Mouse (Mus musculus) forebrain, postnatal 0 days (tissue): Measurements from ENCODE around the gene Spata16. TPM values are rescaled to one million over a fixed set of nuclear protein-coding genes. Genes with fewer than 3 reads are reported as not detected.
A peak's percentile ranks its signal among the peaks of the same experiment; 100 is the strongest.

ENCODE experiments used
- ATAC-seq: fragments of 200-750 bp; cut with Nextera tagmentation; 2 replicates; pipeline ENCODE4 v1.8.0; 2017; ENCODE audit warnings: mild to moderate bottlenecking, moderate library complexity
- DNase-seq: peaks from one replicate; pipeline ENCODE4 v3.0.0-alpha.2; 2015
- H3K27ac ChIP-seq: fragments of 300-500 bp; sonication (generic); 2 replicates; pipeline ENCODE4 v1.5.1; 2014; ENCODE audit warnings: low read depth, mild to moderate bottlenecking, antibody characterized with exemption, low read length, moderate library complexity, mixed read lengths
- H3K27me3 ChIP-seq: fragments of 300-500 bp; sonication (generic); 2 replicates; pipeline ENCODE4 v1.6.1; 2014; ENCODE audit warnings: mild to moderate bottlenecking, low read length, mixed read lengths; ENCODE audit not compliant: insufficient read depth
- H3K36me3 ChIP-seq: fragments of 300-500 bp; sonication (generic); 2 replicates; pipeline ENCODE4 v1.6.1; 2014; ENCODE audit warnings: mild to moderate bottlenecking, moderate library complexity; ENCODE audit not compliant: insufficient read depth
- H3K4me1 ChIP-seq: fragments of 300-500 bp; sonication (generic); 2 replicates; pipeline ENCODE4 v1.6.1; 2014; ENCODE audit warnings: antibody characterized with exemption; ENCODE audit not compliant: insufficient read depth
- H3K4me2 ChIP-seq: fragments of 300-500 bp; sonication (generic); 2 replicates; pipeline ENCODE4 v1.6.1; 2014; ENCODE audit warnings: low read depth, mild to moderate bottlenecking, moderate library complexity
- H3K4me3 ChIP-seq: fragments of 300-500 bp; sonication (generic); 2 replicates; pipeline ENCODE4 v1.5.1; 2014; ENCODE audit warnings: low read depth, low read length, mixed read lengths
- H3K9ac ChIP-seq: fragments of 300-500 bp; sonication (generic); 2 replicates; pipeline ENCODE4 v1.6.1; 2014; ENCODE audit warnings: mild to moderate bottlenecking
- H3K9me3 ChIP-seq: fragments of 300-500 bp; sonication (generic); 2 replicates; pipeline ENCODE4 v1.6.1; 2016; ENCODE audit warnings: low read length
- CTCF ChIP-seq: sonication (generic); IDR thresholded peaks from 2 replicates; pipeline ENCODE4 v1.5.1; 2016; ENCODE audit warnings: antibody characterized with exemption, control low read depth, low read depth
- WGBS: fragments of 180-500 bp; shearing (Covaris S2); extraction: QIAGEN DNeasy Blood & Tissue Kit; methylation state at CpG from one replicate; pipeline ENCODE4 v1.1.7; 2014; 5-methylcytosine and 5-hydroxymethylcytosine counted together
- polyA plus RNA-seq: library from polyadenylated mRNA; unstranded; fragments of >200 nt; fragmentation: Nextera tagmentation; extraction: Ambion mirVana; gene quantifications from 2 replicates; pipeline ENCODE4 v1.2.1, GENCODE M21; 2015
- total RNA-seq: library from RNA; depleted of rRNA; stranded (reverse); fragments of >200 nt; gene quantifications from 2 replicates; pipeline ENCODE4 v1.2.3, GENCODE M21; 2014; rRNA removed

The Spata16 gene
- total RNA-seq (0.08 TPM in 1 of 2 replicates, not detected in the other), polyA plus RNA-seq (not detected in 2 replicates)

DNA sequence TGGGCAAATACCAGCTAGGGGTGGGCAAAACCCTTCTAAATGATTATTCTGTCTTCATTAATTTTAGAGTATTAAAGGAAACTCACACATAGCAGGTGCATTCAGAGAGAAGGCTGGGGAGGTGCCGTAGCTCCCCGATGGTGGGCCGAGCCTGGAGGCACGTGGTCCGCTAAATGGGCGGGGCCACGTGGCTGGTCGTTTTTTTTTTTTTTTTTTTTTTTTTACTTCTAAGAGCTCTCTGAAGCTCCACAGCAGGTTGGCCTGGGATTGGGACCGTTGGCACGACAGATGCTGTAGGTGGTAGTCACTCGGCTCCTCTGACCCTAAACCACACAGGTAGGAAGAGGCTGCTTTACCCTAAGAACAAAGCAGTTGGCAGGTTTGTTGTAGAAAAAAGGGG is at the start of gene Spata16:
TSS of gene Spata16 (plus strand) at position 219 of the 400 bp plus-strand sequence.
- no peak for ATAC-seq
- H3K4me2 ChIP-seq, result no peak within 1 kb of the TSS
- no peak for TF ChIP-seq CTCF
- no peaks in the 10 kb centered on the region for H3K27me3 ChIP-seq
- WGBS, result 87% methylated on average over 11 of the region's 11 CpGs
- no peak for DNase-seq
- 0 out of 2 replicates have a peak, but pooled peaks cover 7% of the 10 kb centered on the region for H3K4me1 ChIP-seq
- no peak within 1 kb of the TSS for H3K9ac ChIP-seq
- no peak within 1 kb of the TSS for H3K4me3 ChIP-seq
- H3K27ac ChIP-seq, result no peak within 1 kb of the TSS
- no peaks in the 10 kb centered on the region for H3K9me3 ChIP-seq
- H3K36me3 ChIP-seq, result no peaks in the 10 kb centered on the region

DNA sequence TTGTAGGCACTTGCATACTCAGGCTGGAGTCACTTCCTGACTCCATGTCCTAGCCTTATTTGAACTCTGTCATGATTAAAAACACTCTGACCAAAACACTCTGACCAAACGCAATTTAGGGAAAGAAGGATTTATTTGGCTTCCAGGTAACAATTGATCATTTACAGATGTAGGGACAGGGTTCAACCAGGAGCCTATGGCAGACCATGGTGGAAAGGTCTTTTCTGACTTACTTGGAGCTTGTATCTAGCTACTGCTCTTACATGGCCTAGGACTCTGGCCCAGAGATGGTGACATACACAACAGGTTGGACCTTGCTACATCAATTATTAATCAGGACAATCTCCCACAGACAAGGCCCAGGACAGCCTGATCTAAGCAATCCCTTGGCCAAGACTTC is 32.6 kb upstream of the Spata16 start:
- Histone ChIP-seq H3K9me3 (no peaks in the 10 kb centered on the region), H3K36me3 (no peaks in the 10 kb centered on the region), H3K4me2 (no peak overlapping the region), H3K27me3 (no peaks in the 10 kb centered on the region), H3K4me3 (no peak overlapping the region), H3K4me1 (no peaks in the 10 kb centered on the region), H3K9ac (no peak overlapping the region), H3K27ac (no peak overlapping the region)
- 86% methylated on average over 1 of the region's 1 CpGs for whole genome bisulfite sequencing
- ATAC-seq (no peak), DNase-seq (no peak)
- TF ChIP-seq CTCF, result no peak

DNA sequence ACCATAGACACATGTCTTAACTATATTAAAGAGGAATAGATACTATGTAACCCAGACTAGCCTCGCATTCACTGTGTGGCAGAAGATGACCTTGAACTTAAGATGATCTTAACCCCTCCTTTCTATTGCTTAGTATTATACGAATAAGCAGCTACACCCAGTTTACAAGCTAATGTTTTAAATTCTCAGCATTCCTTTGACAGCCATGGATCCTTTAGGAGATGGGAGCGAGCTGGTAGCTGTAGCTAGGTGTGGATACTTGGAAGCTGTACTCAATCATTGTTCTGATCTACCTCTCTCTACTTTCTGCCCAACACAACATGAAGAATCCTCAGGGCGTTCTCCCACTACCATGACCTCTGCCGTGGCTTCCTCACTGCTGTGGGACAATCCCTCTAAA is 28.9 kb upstream of the Spata16 start:
- Histone ChIP-seq H3K4me2 (no peak overlapping the region), H3K9ac (no peak overlapping the region), H3K36me3 (no peaks in the 10 kb centered on the region), H3K9me3 (no peaks in the 10 kb centered on the region), H3K4me3 (no peak overlapping the region), H3K4me1 (no peaks in the 10 kb centered on the region), H3K27ac (no peak overlapping the region), H3K27me3 (no peaks in the 10 kb centered on the region)
- 92% methylated on average over 5 of the region's 5 CpGs for WGBS
- no peak for DNase-seq
- no peak for ATAC-seq
- TF ChIP-seq CTCF, result no peak

DNA sequence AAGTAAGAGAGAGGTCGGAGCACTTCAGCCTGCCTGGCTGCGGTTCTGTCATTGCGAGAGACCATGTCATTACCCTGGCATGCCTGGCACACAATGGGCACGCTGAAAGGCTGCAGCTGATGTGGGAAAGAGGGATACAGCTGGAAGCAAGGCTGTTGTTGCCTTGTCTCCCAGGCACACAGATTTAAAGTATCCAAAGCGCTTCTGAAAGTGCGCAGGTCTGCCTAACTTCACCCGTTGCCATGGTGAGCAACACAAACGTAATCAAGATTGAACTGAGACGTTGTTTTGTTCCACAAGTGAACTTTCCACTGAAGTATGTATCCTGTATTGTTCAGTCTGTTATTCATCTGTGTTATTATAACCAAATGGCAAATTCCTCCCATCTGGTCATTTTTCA is 1.8 kb downstream of the Spata16 start:
- no peak for TF ChIP-seq CTCF
- ATAC-seq, result peak; percentile 78
- no peak overlapping the region for H3K9ac ChIP-seq
- H3K9me3 ChIP-seq, result no peaks in the 10 kb centered on the region
- H3K4me3 ChIP-seq, result no peak overlapping the region
- H3K4me2 ChIP-seq, result peak overlapping the region; percentile 37
- 12% methylated on average over 9 of the region's 9 CpGs for WGBS
- no peaks in the 10 kb centered on the region for H3K36me3 ChIP-seq
- no peaks in the 10 kb centered on the region for H3K27me3 ChIP-seq
- peak; percentile 58 for DNase-seq
- H3K4me1 ChIP-seq, result 0 out of 2 replicates have a peak, but pooled peaks cover 7% of the 10 kb centered on the region
- no peak overlapping the region for H3K27ac ChIP-seq

DNA sequence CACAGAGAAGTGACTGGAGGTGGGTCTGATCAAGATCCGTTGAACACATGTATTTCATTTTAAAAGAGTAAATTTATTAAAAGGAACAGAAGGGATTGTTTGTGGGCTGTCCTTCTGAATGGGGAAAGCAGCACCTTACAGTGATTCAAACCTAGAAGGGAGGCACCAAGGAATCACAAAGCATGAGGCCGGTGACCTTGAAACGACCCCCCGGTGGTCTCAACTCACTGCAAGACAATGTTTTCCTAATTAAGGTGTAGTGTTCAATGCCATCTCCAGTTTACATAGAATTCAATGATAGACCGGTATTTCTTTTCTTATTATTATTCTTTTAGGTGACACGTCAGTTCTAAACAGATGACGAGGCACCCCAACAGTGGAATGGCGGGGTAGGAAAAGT is 2.4 kb downstream of the Spata16 start:
- Histone ChIP-seq H3K9me3 (no peaks in the 10 kb centered on the region), H3K4me3 (no peak overlapping the region), H3K4me2 (no peak overlapping the region), H3K36me3 (no peaks in the 10 kb centered on the region), H3K27ac (no peak overlapping the region), H3K4me1 (0 out of 2 replicates have a peak, but pooled peaks cover 7% of the 10 kb centered on the region), H3K27me3 (no peaks in the 10 kb centered on the region), H3K9ac (no peak overlapping the region)
- WGBS, result 45% methylated on average over 8 of the region's 8 CpGs
- no peak for ATAC-seq
- DNase-seq, result no peak
- no peak for TF ChIP-seq CTCF

DNA sequence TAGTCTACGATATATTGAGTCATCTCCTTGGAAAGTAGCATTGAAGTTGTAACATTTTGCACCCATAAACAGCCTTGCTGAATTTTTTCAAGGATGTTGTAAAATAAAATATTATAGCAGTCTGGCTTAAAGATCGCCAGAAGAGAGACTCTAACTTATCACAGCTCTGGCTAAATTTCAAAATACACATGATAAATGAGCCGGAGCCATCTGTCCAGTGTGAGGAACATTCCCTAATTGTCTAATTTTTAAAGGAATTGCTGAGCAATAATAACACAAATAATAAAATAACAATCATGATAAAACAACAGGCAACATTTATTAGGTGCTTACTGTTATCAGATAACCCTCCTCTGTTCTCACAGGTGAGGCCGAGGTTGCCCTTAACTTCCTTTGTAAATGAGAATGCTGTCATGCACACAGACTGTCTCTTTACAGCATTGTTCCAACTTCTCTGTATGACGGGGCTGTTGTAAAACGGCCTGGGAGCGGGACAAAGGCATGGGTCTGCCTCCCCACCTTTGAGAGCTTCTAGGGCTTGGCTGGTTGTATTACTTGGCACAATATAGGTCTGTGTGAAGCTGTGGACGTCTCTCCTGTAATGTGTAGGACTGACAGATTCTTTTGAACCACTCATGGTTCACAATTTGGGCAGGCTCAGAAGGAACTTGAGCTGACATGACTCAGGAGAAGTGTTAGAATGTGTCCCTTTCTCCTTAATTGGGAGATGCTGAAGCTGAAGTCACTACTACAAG is 3.1 kb downstream of the Spata16 start:
- Histone ChIP-seq H3K27me3 (no peaks in the 10 kb centered on the region), H3K4me2 (no peak overlapping the region), H3K36me3 (no peaks in the 10 kb centered on the region), H3K9me3 (no peaks in the 10 kb centered on the region), H3K4me3 (no peak overlapping the region), H3K27ac (no peak overlapping the region), H3K4me1 (0 out of 2 replicates have a peak, but pooled peaks cover 7% of the 10 kb centered on the region), H3K9ac (no peak overlapping the region)
- WGBS, result 23% methylated on average over 8 of the region's 8 CpGs
- no peak for TF ChIP-seq CTCF
- ATAC-seq (peak; percentile 26; the same call in 1 of the 2 replicates), DNase-seq (no peak)
